In genomic region chr7:28277615-28278278, GRCm38 (mm10) we compare ENCODE assay signal across 8 mouse cellular contexts. TPM values are rescaled to one million over a fixed set of nuclear protein-coding genes. Genes with fewer than 3 reads are reported as not detected.
DNase-seq lines count a peak whose midpoint lies in the region; ATAC-seq and TF ChIP-seq lines count a peak whose summit lies in the region.

TSS of gene Eid2b (plus strand) at chr7:28277739.

- H3K4me3 ChIP-seq in lung, embryonic 14.5 days (ENCODE audit: low read depth, low read length), result peak within 1 kb of the TSS; percentile 67
- H3K4me3 ChIP-seq in olfactory bulb, adult 2 months (ENCODE audit: insufficient read depth, low read depth, low read length), result peak within 1 kb of the TSS; percentile 92

- peak within 1 kb of the TSS; percentile 60; the same call in 1 of the 2 replicates for H3K27ac ChIP-seq in lung, embryonic 14.5 days (ENCODE audit: low read depth)
- peak within 1 kb of the TSS; percentile 77; the same call in 1 of the 2 replicates for H3K27ac ChIP-seq in olfactory bulb, adult 2 months (ENCODE audit: insufficient read depth, low read depth, low read length)

- 0 out of 2 replicates have a peak, but pooled peaks cover 6% of the 10 kb centered on the region for H3K4me1 ChIP-seq in lung, embryonic 14.5 days (ENCODE audit: insufficient read depth)
- H3K4me1 ChIP-seq in olfactory bulb, adult 2 months (ENCODE audit: control insufficient read depth, insufficient read depth, low read length), result peaks cover 13% of the 10 kb centered on the region

- DNase-seq in MN1 (ENCODE audit: low spot score), result peak; percentile 93
- DNase-seq in cerebellum, adult 9-10 months, result peak; percentile 96
- peak; percentile 95 for DNase-seq in forelimb bud, embryonic 11.5 days (ENCODE audit: low read depth, low spot score)
- DNase-seq in layer of hippocampus, adult 8-10 months (ENCODE audit: low spot score in 2 of 2), result peak; percentile 88 to 97
- peak; percentile 97 for DNase-seq in lung, embryonic 14.5 days
- DNase-seq in thymus, adult 18-20 months, result peak; percentile 89 to 90

- TF ChIP-seq CTCF in lung, embryonic 14.5 days (IDR thresholded peaks at IDR 0.05; ENCODE audit: low read depth), result peak; percentile 95
- peak; percentile 80 for TF ChIP-seq CTCF in olfactory bulb, adult 2 months (IDR thresholded peaks at IDR 0.05; ENCODE audit: insufficient read depth, low read depth, low read length)

- H3K36me3 ChIP-seq in lung, embryonic 14.5 days (ENCODE audit: insufficient read depth), result peaks cover under 1% of the 10 kb centered on the region; the same call in 1 of the 2 replicates

- peak; percentile 77 to 93 for ATAC-seq in hematopoietic stem cell, adult 5-6 weeks (replicated peaks in 1 of 2; ENCODE audit: insufficient read depth in 1 of 2, low FRiP score in 2 of 2, low TSS enrichment in 1 of 2, low read depth in 1 of 2, poor library complexity in 2 of 2, severe bottlenecking in 2 of 2)
- ATAC-seq in lung, embryonic 14.5 days (ENCODE audit: insufficient read depth), result peak; percentile 74

- no peaks in the 10 kb centered on the region for H3K27me3 ChIP-seq in lung, embryonic 14.5 days (ENCODE audit: insufficient read depth, low read length)

- peak within 1 kb of the TSS; percentile 88 for H3K4me2 ChIP-seq in lung, embryonic 14.5 days

- no peaks in the 10 kb centered on the region for H3K9me3 ChIP-seq in lung, embryonic 14.5 days (ENCODE audit: low read depth, low read length)

- 3% methylated on average over 61 of the region's 68 CpGs for whole genome bisulfite sequencing in lung, embryonic 14.5 days
- WGBS in olfactory bulb, adult 2 months, result 2% methylated on average over 68 of the region's 68 CpGs

- peak; percentile 59; the same call in 1 of the 2 replicates for TF ChIP-seq POLR2A in olfactory bulb, adult 2 months (IDR thresholded peaks at IDR 0.05; ENCODE audit: insufficient read depth, low read depth, low read length)

- peak within 1 kb of the TSS; percentile 85 for H3K9ac ChIP-seq in lung, embryonic 14.5 days

RNA-seq across cellular contexts. Expression of gene Eid2b, which starts in this region (rescaled TPM):
- total RNA-seq in hematopoietic stem cell, adult 5-6 weeks (2017), result 4.5 and 4.8 TPM in 2 replicates
- 10 to 100 TPM; 29.9 to 39.5 (median 31.7) TPM for total RNA-seq in layer of hippocampus, adult 8-10 months (2022)
- 9.0 and 10.9 TPM in 2 replicates for polyA plus RNA-seq in lung, embryonic 14.5 days (2014; fragmentation: Nextera tagmentation; extraction: Ambion mirVana)
- not detected in 2 replicates for polyA plus RNA-seq in olfactory bulb, adult 2 months (2012; ENCODE audit: insufficient read depth, insufficient read length, low replicate concordance, missing spikeins)

Comparison
In these comparisons a context has a peak if more than half of its experiments do, and no peak if none do; other contexts are left out.
1. Peak in every context shown above with its lines: DNase-seq, ATAC-seq, H3K4me3 ChIP-seq and H3K27ac ChIP-seq.
2. RNA of gene Eid2b (polyA plus RNA-seq): 9.0 to 10.9 TPM in lung, embryonic 14.5 days; not detected in olfactory bulb, adult 2 months; every median in the first group is over 10 times any median in the second.